ENCODE assay signal across 9 mouse cellular contexts in the genomic region with DNA sequence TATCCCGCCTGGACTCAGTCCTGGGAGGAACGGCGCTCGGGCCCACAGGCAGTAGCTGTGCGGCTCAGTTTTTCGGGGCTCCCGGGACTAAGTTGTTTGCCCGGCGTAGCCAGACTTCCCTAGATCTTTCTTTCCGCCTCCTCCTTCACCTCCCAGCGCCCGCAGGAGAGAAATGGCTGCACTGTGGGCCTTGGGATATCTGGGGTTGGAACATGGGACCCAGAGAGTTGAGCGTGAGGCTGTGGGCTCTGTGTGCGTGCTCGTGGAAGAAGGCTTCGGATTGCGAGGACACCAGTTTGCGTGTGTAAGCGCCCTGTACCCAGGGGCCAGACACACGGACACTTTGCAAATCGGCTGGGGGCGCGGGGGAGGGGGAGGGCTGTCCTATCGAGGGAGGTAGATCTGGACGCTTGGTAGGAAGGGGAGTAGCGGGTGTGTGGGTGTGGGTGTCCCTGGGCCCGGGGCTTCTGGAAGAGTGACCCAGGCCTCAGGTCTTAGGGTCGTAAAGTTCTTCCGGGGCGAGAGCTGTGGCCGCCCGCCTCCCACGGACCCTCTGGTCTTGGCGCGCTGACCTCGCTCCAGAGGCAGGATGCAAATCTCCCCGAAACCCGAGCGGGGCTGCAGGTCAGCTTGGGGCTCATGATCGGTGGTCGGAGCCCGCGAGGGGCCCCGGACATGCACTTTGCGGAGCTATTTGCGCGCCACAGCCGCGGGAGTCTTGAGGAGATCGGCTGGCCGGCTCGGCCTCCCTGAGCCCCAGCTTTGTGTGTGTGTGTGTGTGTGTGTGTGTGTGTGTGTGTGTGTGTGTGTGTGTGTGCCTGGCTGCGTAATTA. TPM values are rescaled to one million over a fixed set of nuclear protein-coding genes. Genes with fewer than 3 reads are reported as not detected.
DNase-seq lines count a peak whose midpoint lies in the region; ATAC-seq and TF ChIP-seq lines count a peak whose summit lies in the region.
"Had no signal": no experiment of that assay in that cellular context is flagged by ENCODE, and none has a peak within 500 bp of the region (broad histone marks: within the 10 kb centered on the region; RNA-seq: fewer than 3 reads in every experiment).

No protein-coding gene starts in this region.

- DNase-seq in gastrocnemius, adult 2 months, result no peak
- no peak for DNase-seq in gastrocnemius, postnatal 25 days
- no peak for DNase-seq in testis, postnatal 14 days (ENCODE audit: low spot score)
- DNase-seq in liver, embryonic 14.5 days (ENCODE audit: low read depth in 3 of 3, low spot score in 3 of 3), result no peak
- no peak for DNase-seq in right cerebral cortex, postnatal 4 days
- DNase-seq in layer of hippocampus, adult 18-20 months (ENCODE audit: low spot score in 2 of 2), result no peak

- intact Hi-C loops in gastrocnemius, adult 2 months (cut with DNase I), result no loop called here

- 2% methylated on average over 52 of the region's 53 CpGs for WGBS in liver, embryonic 14.5 days (ENCODE audit: insufficient replicate concordance)

- TF ChIP-seq POLR2A in testis, adult 2 months (IDR thresholded peaks at IDR 0.05; ENCODE audit: control insufficient read depth, low read depth, low read length), result no peak

- peaks cover 8% of the 10 kb centered on the region for H3K4me1 ChIP-seq in testis, adult 2 months (ENCODE audit: control insufficient read depth, insufficient read depth, low read length)
- H3K4me1 ChIP-seq in liver, embryonic 14.5 days (replicated peaks; ENCODE audit: control insufficient read depth in 2 of 2, insufficient read depth in 2 of 2, low read length in 1 of 2), result no peaks in the 10 kb centered on the region

- peaks cover 4% of the 10 kb centered on the region for H3K27me3 ChIP-seq in testis, adult 2 months (ENCODE audit: control insufficient read depth, insufficient read depth, low read length)
- H3K27me3 ChIP-seq in liver, embryonic 14.5 days (ENCODE audit: control insufficient read depth, insufficient read depth, low read length), result peaks cover 100% of the 10 kb centered on the region

- H3K4me2 ChIP-seq in liver, embryonic 14.5 days (ENCODE audit: low read depth), result peak overlapping the region; percentile 18; the same call in 1 of the 2 replicates

- no peaks in the 10 kb centered on the region for H3K9me3 ChIP-seq in liver, embryonic 14.5 days (ENCODE audit: control insufficient read depth, low read length)

- no peak for TF ChIP-seq EP300 in liver, embryonic 14.5 days (IDR thresholded peaks at IDR 0.05; ENCODE audit: low read depth)

- no peak overlapping the region for H3K27ac ChIP-seq in gastrocnemius, adult 2 months
- no peak overlapping the region for H3K27ac ChIP-seq in testis, adult 2 months (ENCODE audit: control insufficient read depth, insufficient read depth, low read depth, low read length)
- no peak overlapping the region for H3K27ac ChIP-seq in liver, embryonic 14.5 days

- no peaks in the 10 kb centered on the region for H3K36me3 ChIP-seq in testis, adult 2 months (ENCODE audit: control insufficient read depth, insufficient read depth, low read length)
- H3K36me3 ChIP-seq in liver, embryonic 14.5 days (replicated peaks; ENCODE audit: control insufficient read depth, insufficient read depth, low read depth), result no peaks in the 10 kb centered on the region

- H3K4me3 ChIP-seq in gastrocnemius, adult 2 months, result peak overlapping the region; percentile 63
- H3K4me3 ChIP-seq in testis, adult 2 months (ENCODE audit: control insufficient read depth, low read depth, low read length), result peak overlapping the region; percentile 28; the same call in 1 of the 2 replicates
- H3K4me3 ChIP-seq in liver, embryonic 14.5 days (ENCODE audit: insufficient read depth in 1 of 2, low read depth in 2 of 2, low read length in 2 of 2), result peak overlapping the region in 1 of 2 experiments; percentile 10; a peak in 1 of 4 replicates

- no peak for ATAC-seq in liver, embryonic 14.5 days (ENCODE audit: insufficient read depth)
- no peak for ATAC-seq in CD4-positive, CD25-positive, alpha-beta regulatory T cell, adult 4 months

- no peak overlapping the region for H3K9ac ChIP-seq in liver, embryonic 14.5 days (replicated peaks)

- no peak for TF ChIP-seq CTCF in gastrocnemius, adult 2 months (IDR thresholded peaks at IDR 0.05)
- no peak for TF ChIP-seq CTCF in testis, adult 2 months (IDR thresholded peaks at IDR 0.05; ENCODE audit: control insufficient read depth, insufficient read depth, insufficient replicate concordance, low read depth, low read length)
- TF ChIP-seq CTCF in liver, embryonic 14.5 days (IDR thresholded peaks at IDR 0.05; ENCODE audit: low read depth), result no peak

RNA-seq across cellular contexts. Expression of gene Lhx2, which starts 17.6 kb away (rescaled TPM):
- under 1 TPM; 0.13 to 0.22 TPM for total RNA-seq in gastrocnemius, adult 2 months (2021)
- under 1 TPM; 0.13 to 0.38 TPM for total RNA-seq in gastrocnemius, postnatal 25 days (2021)
- 1.0 and 1.3 TPM in 2 replicates for polyA plus RNA-seq in testis, adult 2 months (2012; rRNA removed)
- polyA plus RNA-seq in liver, embryonic 14.5 days (2012; rRNA removed), result 3.0 and 3.8 TPM in 2 replicates
- 1.4 and 2.5 TPM in 2 replicates for polyA plus RNA-seq in liver, embryonic 14.5 days (2014; fragmentation: Nextera tagmentation; extraction: Ambion mirVana)
- polyA plus RNA-seq in CD4-positive, CD25-positive, alpha-beta regulatory T cell, adult 4 months (2017; shearing (Covaris generic)), result not detected
- total RNA-seq in layer of hippocampus, adult 18-20 months (2021), result 100 to 1,000 TPM in 1 of 2 experiments, 10 to 100 TPM in 1; 94.8 to 106 TPM
- polyA plus RNA-seq: large intestine, adult 2 months had no signal

Comparison
In these comparisons a context has a peak if more than half of its experiments do, and no peak if none do; other contexts are left out.
1. RNA of gene Lhx2, which starts 17.6 kb away (total RNA-seq): 94.8 to 106 TPM in layer of hippocampus, adult 18-20 months; 0.13 to 0.38 TPM in gastrocnemius, postnatal 25 days and 0.13 to 0.22 TPM in gastrocnemius, adult 2 months; every median in the first group is over 10 times any median in the second.